Mouse (Mus musculus) erythroblast, embryonic 14.5 days (primary cell): ENCODE measurements around the gene Nav2.

ENCODE experiments used
- GATA1 ChIP-seq: IDR thresholded peaks from 2 replicates; pipeline ENCODE4 v1.6.1; 2012; ENCODE audit warnings: low read length, inconsistent platforms, mixed read lengths
- TAL1 ChIP-seq: IDR thresholded peaks from 3 replicates; pipeline ENCODE4 v1.6.1; 2012; ENCODE audit warnings: low read length, inconsistent platforms, mixed read lengths

DNA sequence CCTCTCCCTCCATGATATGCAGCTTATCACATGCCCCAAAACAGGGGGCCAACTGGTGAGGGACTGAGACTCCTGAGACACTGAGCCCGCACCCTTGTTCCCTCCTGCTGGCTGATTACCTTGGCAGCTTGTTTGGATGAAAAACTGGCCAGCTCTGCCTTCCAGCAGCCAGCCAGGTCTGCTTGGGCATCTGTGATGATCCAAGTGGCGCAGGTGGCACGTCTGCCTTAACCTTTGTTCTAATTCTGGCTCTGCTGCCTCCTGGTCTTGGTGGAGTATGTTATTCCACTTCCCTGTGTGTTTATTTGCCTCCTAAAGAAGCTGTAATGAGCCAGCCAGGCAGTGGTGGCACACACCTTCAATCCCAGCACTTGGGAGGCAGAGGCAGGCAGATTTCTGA is 296.3 kb downstream of the Nav2 start:
- no peak for TF ChIP-seq GATA1
- TF ChIP-seq TAL1 = no peak
